Mouse (Mus musculus): ENCODE results near the gene Dusp18.

DNA sequence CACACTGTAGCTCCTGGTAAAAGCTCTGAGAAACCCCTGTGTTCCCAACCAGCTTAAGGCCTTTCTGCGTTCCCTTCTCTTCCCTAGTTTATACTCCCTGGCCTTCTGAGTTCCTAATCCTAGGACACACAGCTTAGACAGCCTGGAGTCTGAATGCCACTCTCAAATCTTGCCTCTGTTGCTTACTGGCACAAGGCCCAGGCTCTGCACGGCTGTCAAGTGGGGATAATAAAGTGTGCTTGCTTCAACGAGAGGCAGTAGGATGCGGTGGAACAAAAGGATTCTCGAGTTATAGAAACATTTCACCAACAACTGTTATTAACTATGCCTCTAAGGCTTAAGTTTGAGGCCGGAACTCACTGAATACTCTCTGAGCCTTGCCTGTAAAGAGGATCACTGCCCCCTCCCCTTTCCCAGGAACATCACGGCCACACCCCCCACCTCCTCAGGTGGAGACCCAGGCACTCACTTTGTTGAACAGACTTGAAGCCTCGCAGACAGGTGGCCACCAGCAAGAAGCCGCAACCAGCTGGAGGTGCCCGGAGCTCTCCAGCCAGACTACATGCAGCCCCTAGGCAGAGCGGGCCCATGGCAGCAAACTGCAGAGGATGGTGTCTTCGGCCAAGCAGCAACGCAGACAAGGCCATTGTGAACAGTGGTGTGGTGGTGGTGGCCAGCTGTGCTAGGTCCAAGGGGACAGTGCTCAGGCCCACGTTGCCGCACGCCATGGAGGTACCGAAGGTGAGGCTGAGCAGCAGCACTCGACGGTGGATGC is 17.2 kb downstream of the Dusp18 start:
- TF ChIP-seq CTCF (IDR thresholded peaks at IDR 0.05; ENCODE audit: insufficient read depth, low read length) (no peak), POLR2A (IDR thresholded peaks at IDR 0.05; ENCODE audit: borderline replicate concordance, extremely low read depth, low read depth, low read length) (no peak)
